Mouse (Mus musculus): ENCODE measurements around the gene Slc38a10.

The Slc38a10 gene

GRCm38 (mm10) chr11:120179374-120179773, 28.2 kb upstream of the Slc38a10 start:
- DNase-seq (ENCODE audit: extremely low spot score, low read depth, low spot score) = no peak

GRCm38 (mm10) chr11:120175948-120176347, 24.8 kb upstream of the Slc38a10 start:
- DNase-seq (ENCODE audit: extremely low spot score, low read depth, low spot score) = no peak

- DNase-seq (ENCODE audit: extremely low spot score, low read depth, low spot score) = no peak
These were observed 22.1 kb upstream of the Slc38a10 start for GRCm38 (mm10) chr11:120173213-120173612.

GRCm38 (mm10) chr11:120171168-120171567, 20.0 kb upstream of the Slc38a10 start:
- DNase-seq (ENCODE audit: extremely low spot score, low read depth, low spot score) = peak; percentile 56

- no peak for DNase-seq (ENCODE audit: extremely low spot score, low read depth, low spot score)
These were observed 18.3 kb upstream of the Slc38a10 start for GRCm38 (mm10) chr11:120169208-120169992.

- DNase-seq (ENCODE audit: extremely low spot score, low read depth, low spot score) = no peak
These were observed 17.4 kb upstream of the Slc38a10 start for GRCm38 (mm10) chr11:120168516-120168915.

- no peak for DNase-seq (ENCODE audit: extremely low spot score, low read depth, low spot score)
These were observed 16.8 kb upstream of the Slc38a10 start for GRCm38 (mm10) chr11:120167921-120168356.

GRCm38 (mm10) chr11:120167059-120167458, 15.9 kb upstream of the Slc38a10 start:
- no peak for DNase-seq (ENCODE audit: extremely low spot score, low read depth, low spot score)

- DNase-seq (ENCODE audit: extremely low spot score, low read depth, low spot score) = no peak
These were observed 13.5 kb upstream of the Slc38a10 start for GRCm38 (mm10) chr11:120164471-120165261.

- DNase-seq (ENCODE audit: extremely low spot score, low read depth, low spot score) = peak; percentile 49
These were observed 12.9 kb upstream of the Slc38a10 start for GRCm38 (mm10) chr11:120164028-120164427.

- no peak for DNase-seq (ENCODE audit: extremely low spot score, low read depth, low spot score)
These were observed 12.1 kb upstream of the Slc38a10 start for GRCm38 (mm10) chr11:120163207-120163606.

GRCm38 (mm10) chr11:120161245-120161644, 10.1 kb upstream of the Slc38a10 start:
- DNase-seq (ENCODE audit: extremely low spot score, low read depth, low spot score) = no peak

GRCm38 (mm10) chr11:120160478-120160877, 9.3 kb upstream of the Slc38a10 start:
- DNase-seq (ENCODE audit: extremely low spot score, low read depth, low spot score) = no peak

- DNase-seq (ENCODE audit: extremely low spot score, low read depth, low spot score) = no peak
These were observed 8.5 kb upstream of the Slc38a10 start for GRCm38 (mm10) chr11:120159653-120160052.

- DNase-seq (ENCODE audit: extremely low spot score, low read depth, low spot score) = no peak
These were observed 7.7 kb upstream of the Slc38a10 start for GRCm38 (mm10) chr11:120158828-120159227.

- DNase-seq (ENCODE audit: extremely low spot score, low read depth, low spot score) = no peak
These were observed 570 bp downstream of the Slc38a10 start for GRCm38 (mm10) chr11:120150440-120151112.

- no peak for DNase-seq (ENCODE audit: extremely low spot score, low read depth, low spot score)
These were observed 1.5 kb downstream of the Slc38a10 start for GRCm38 (mm10) chr11:120149510-120150200.

- DNase-seq (ENCODE audit: extremely low spot score, low read depth, low spot score) = no peak
These were observed 2.8 kb downstream of the Slc38a10 start for GRCm38 (mm10) chr11:120148201-120148855.

- no peak for DNase-seq (ENCODE audit: extremely low spot score, low read depth, low spot score)
These were observed 7.2 kb downstream of the Slc38a10 start for GRCm38 (mm10) chr11:120143708-120144497.

Data from hindlimb bud, embryonic 11.5 days (tissue).